Mouse (Mus musculus) layer of hippocampus, postnatal 36 days (tissue): Measurements from ENCODE around the gene Ifnl2. TPM values are rescaled to one million over a fixed set of nuclear protein-coding genes. Genes with fewer than 3 reads are reported as not detected.
A peak's percentile ranks its signal among the peaks of the same experiment; 100 is the strongest.
"Not testable (repeated sequence)": the region's sequence is repeated elsewhere in the genome, so short reads cannot be mapped to it uniquely, and the experiment has no call there.

ENCODE experiments used
- DNase-seq, 2 experiments: peaks; one replicate each; pipeline ENCODE4 v3.0.0; 2022
- total RNA-seq, 2 experiments: library from RNA; stranded (reverse); gene quantifications; 2 replicates each; pipeline ENCODE4 v1.2.3; 2021

The Ifnl2 gene
- not detected for total RNA-seq

GRCm38 (mm10) chr7:28510405-28510974 is at the start of gene Ifnl2:
Gene Ifnl2 (minus strand): TSS chr7:28510455.
- not testable (repeated sequence) for DNase-seq

- peak in 1 of 2 experiments; percentile 8 for DNase-seq
These were observed 48.2 kb upstream of the Ifnl2 start for GRCm38 (mm10) chr7:28558486-28558885.

- DNase-seq, result no peak
These were observed 47.5 kb upstream of the Ifnl2 start for GRCm38 (mm10) chr7:28557708-28558107.

GRCm38 (mm10) chr7:28557069-28557468 is 46.8 kb upstream of the Ifnl2 start:
- no peak for DNase-seq

GRCm38 (mm10) chr7:28555939-28556535 is 45.8 kb upstream of the Ifnl2 start:
- no peak for DNase-seq

- no peak for DNase-seq
These were observed 42.8 kb upstream of the Ifnl2 start for GRCm38 (mm10) chr7:28553076-28553475.

- no peak for DNase-seq
These were observed 37.4 kb upstream of the Ifnl2 start for GRCm38 (mm10) chr7:28547628-28548027.

- DNase-seq, result no peak
These were observed 36.9 kb upstream of the Ifnl2 start, which contains the start of gene Nccrp1 for GRCm38 (mm10) chr7:28547154-28547553. Gene Nccrp1 (minus strand): TSS chr7:28547254.

- no peak for DNase-seq
These were observed 36.4 kb upstream of the Ifnl2 start for GRCm38 (mm10) chr7:28546649-28547048.

- DNase-seq, result no peak
These were observed 35.6 kb upstream of the Ifnl2 start for GRCm38 (mm10) chr7:28545891-28546210.

GRCm38 (mm10) chr7:28545048-28545890 is 35.0 kb upstream of the Ifnl2 start:
- no peak for DNase-seq

GRCm38 (mm10) chr7:28544051-28544601 is 33.9 kb upstream of the Ifnl2 start:
- no peak for DNase-seq

GRCm38 (mm10) chr7:28540526-28540925 is 30.3 kb upstream of the Ifnl2 start, which contains the start of gene Sycn:
Gene Sycn (plus strand): TSS chr7:28540885.
- no peak for DNase-seq

GRCm38 (mm10) chr7:28538886-28539285 is 28.6 kb upstream of the Ifnl2 start:
- DNase-seq, result not testable (repeated sequence)

GRCm38 (mm10) chr7:28532005-28532404 is 21.8 kb upstream of the Ifnl2 start:
- DNase-seq, result no peak

- peak; percentile 50 to 57 for DNase-seq
These were observed 17.9 kb upstream of the Ifnl2 start for GRCm38 (mm10) chr7:28527922-28528719.

- DNase-seq, result not testable (repeated sequence)
These were observed 12.3 kb upstream of the Ifnl2 start, which contains the start of gene Ifnl3 for GRCm38 (mm10) chr7:28522536-28522935. Gene Ifnl3 (plus strand): TSS chr7:28522836.

GRCm38 (mm10) chr7:28511441-28511840 is 1.2 kb upstream of the Ifnl2 start:
- no peak for DNase-seq

- not testable (repeated sequence) for DNase-seq
These were observed 1.1 kb downstream of the Ifnl2 start for GRCm38 (mm10) chr7:28509121-28509520.

GRCm38 (mm10) chr7:28505585-28505984 is 4.7 kb downstream of the Ifnl2 start:
- no peak for DNase-seq

- DNase-seq, result no peak
These were observed 14.8 kb downstream of the Ifnl2 start for GRCm38 (mm10) chr7:28495426-28495825.

GRCm38 (mm10) chr7:28492310-28492709 is 17.9 kb downstream of the Ifnl2 start:
- no peak for DNase-seq
